Mouse (Mus musculus) liver, embryonic 11.5 days (tissue): ENCODE results near the gene Olfr826. TPM values are rescaled to one million over a fixed set of nuclear protein-coding genes. Genes with fewer than 3 reads are reported as not detected.

ENCODE experiments used
- ATAC-seq: fragments of 200-750 bp; cut with Nextera tagmentation; replicated peaks from 2 replicates; pipeline ENCODE4 v1.8.0; 2017; ENCODE audit warnings: moderate number of reproducible peaks, mild to moderate bottlenecking, moderate TSS enrichment, moderate library complexity; ENCODE audit not compliant: low FRiP score
- DNase-seq: peaks from one replicate; pipeline ENCODE4 v3.0.0-alpha.2; 2017; ENCODE audit warnings: low spot score
- H3K27ac ChIP-seq: fragments of 300-500 bp; sonication (generic); 2 replicates; pipeline ENCODE4 v1.5.1; 2014; ENCODE audit warnings: mild to moderate bottlenecking, low read depth, low read length, control low read depth
- H3K27me3 ChIP-seq: fragments of 300-500 bp; sonication (generic); replicated peaks from 2 replicates; pipeline ENCODE4 v1.6.1; 2014; ENCODE audit warnings: low read length, mixed read lengths; ENCODE audit not compliant: control insufficient read depth, insufficient read depth
- H3K36me3 ChIP-seq: fragments of 300-500 bp; sonication (generic); 2 replicates; pipeline ENCODE4 v1.6.1; 2014; ENCODE audit warnings: mild to moderate bottlenecking, low read length, moderate library complexity, mixed read lengths; ENCODE audit not compliant: control insufficient read depth, insufficient read depth
- H3K4me1 ChIP-seq: fragments of 300-500 bp; sonication (generic); replicated peaks from 2 replicates; pipeline ENCODE4 v1.6.1; 2014; ENCODE audit warnings: low read length, mixed read lengths; ENCODE audit not compliant: control insufficient read depth, insufficient read depth
- H3K4me2 ChIP-seq: fragments of 300-500 bp; sonication (generic); 2 replicates; pipeline ENCODE4 v1.6.1; 2014; ENCODE audit warnings: mild to moderate bottlenecking, control low read depth, moderate library complexity
- H3K4me3 ChIP-seq: fragments of 300-500 bp; sonication (generic); 2 replicates; pipeline ENCODE4 v1.5.1; 2014; ENCODE audit warnings: low read depth, low read length, control low read depth
- H3K9ac ChIP-seq: fragments of 300-500 bp; sonication (generic); 2 replicates; pipeline ENCODE4 v1.6.1; 2014; ENCODE audit warnings: low read depth, low read length, control low read depth
- H3K9me3 ChIP-seq: fragments of 300-500 bp; sonication (generic); 2 replicates; pipeline ENCODE4 v1.6.1; 2016; ENCODE audit warnings: low read length, inconsistent platforms, mixed read lengths; ENCODE audit not compliant: control insufficient read depth
- WGBS: fragments of 180-500 bp; shearing (Covaris S2); extraction: QIAGEN DNeasy Blood & Tissue Kit; methylation state at CpG from one replicate; pipeline ENCODE4 v1.1.7; 2014; 5-methylcytosine and 5-hydroxymethylcytosine counted together
- polyA plus RNA-seq: library from polyadenylated mRNA; unstranded; fragments of >200 nt; fragmentation: Nextera tagmentation; extraction: Ambion mirVana; gene quantifications from 2 replicates; pipeline ENCODE4 v1.2.1, GENCODE M21; 2014

Gene Olfr826
- polyA plus RNA-seq: not detected in 2 replicates

DNA sequence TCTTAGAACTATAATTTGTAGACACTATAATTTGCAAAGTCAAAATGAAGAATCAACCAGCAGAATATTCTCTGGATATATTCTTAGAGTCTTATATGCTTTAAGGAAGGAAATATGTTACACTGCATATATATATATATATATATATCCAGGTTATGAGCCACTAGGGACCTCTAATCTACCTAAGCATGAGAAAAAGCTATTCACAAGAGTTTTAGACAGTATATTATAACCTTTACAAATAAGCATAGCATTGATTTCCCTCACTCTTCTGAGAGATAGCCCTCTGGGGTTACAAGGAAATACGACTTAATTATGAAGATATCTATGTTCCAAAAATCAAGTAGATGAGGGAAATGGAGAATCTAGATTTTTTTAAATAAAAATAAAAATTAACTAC lies at the start of gene Olfr826:
Gene Olfr826 (minus strand): TSS at position 101 of the 400 bp plus-strand sequence.
- Histone ChIP-seq H3K9ac (no peak within 1 kb of the TSS), H3K4me3 (no peak within 1 kb of the TSS), H3K4me1 (no peaks in the 10 kb centered on the region), H3K27me3 (no peaks in the 10 kb centered on the region), H3K9me3 (no peaks in the 10 kb centered on the region), H3K36me3 (no peaks in the 10 kb centered on the region), H3K4me2 (no peak within 1 kb of the TSS), H3K27ac (no peak within 1 kb of the TSS)
- WGBS: 68% methylated on average over 1 of the region's 1 CpGs
- no peak for DNase-seq
- no peak for ATAC-seq

DNA sequence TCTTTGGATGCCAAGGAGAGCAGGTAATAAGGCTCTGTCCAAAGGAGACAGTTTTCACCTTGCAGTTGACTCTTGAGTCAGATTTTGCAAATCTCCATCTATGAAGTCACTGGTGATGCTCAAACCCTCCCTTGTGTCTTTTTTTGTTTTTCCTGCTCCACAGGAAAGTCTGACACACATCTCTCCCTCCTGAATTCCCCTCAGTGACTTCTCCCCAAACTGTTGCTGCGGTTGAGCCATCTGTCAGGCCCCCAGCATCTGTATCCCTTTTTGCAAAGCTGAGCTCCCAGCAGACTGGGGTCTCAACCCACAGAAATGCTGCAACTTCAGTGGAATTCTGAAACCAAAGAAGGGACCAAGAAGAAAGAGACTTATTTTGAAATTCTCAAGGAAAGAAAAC lies 48.1 kb upstream of the Olfr826 start:
- H3K4me1 ChIP-seq: no peaks in the 10 kb centered on the region
- no peaks in the 10 kb centered on the region for H3K9me3 ChIP-seq
- no peaks in the 10 kb centered on the region for H3K36me3 ChIP-seq
- no peaks in the 10 kb centered on the region for H3K27me3 ChIP-seq
- H3K4me2 ChIP-seq: no peak overlapping the region
- DNase-seq (no peak), ATAC-seq (no peak)
- H3K27ac ChIP-seq: no peak overlapping the region
- H3K9ac ChIP-seq: no peak overlapping the region
- H3K4me3 ChIP-seq: no peak overlapping the region
- WGBS: 75% methylated on average over 1 of the region's 1 CpGs

DNA sequence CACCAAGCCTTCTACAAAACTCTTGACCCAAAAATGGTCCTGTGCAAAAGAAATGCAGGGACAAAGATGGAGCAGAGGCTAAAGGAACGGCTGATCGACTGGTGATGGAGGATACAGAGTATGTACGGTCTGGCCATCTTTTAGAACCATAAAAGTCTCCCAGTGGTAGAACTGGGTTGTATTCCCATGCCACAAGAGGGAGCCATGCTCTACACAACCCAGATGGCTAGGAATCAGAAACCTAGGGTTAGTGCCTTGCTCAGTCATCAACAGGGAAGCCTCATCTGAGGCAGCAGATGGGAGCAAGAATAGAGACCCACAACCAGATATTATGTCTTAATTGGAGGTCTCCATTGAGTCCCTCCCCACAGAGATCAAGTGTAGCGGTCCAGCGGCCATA lies 45.6 kb upstream of the Olfr826 start:
- no peak overlapping the region for H3K4me3 ChIP-seq

DNA sequence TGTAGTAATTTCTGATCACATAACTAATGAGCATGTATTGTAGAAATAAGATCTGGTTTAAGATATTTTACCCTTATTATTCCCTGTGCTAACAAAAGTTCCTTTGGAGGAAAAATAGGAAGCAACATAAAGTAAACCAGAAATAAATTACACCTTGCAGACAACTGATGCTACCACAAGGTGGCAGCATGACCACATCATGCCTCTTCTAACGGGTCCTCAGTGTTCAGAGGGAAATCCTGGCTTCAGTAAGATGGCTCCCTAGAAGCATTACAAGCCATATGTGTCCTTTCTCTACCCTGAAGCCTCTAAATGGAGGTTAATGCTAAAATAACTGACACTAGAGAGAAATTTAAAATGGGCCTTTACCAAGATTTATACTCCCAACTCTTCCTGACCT lies 44.3 kb upstream of the Olfr826 start:
- Histone ChIP-seq H3K27ac (no peak overlapping the region), H3K9ac (no peak overlapping the region), H3K36me3 (no peaks in the 10 kb centered on the region), H3K4me2 (no peak overlapping the region), H3K9me3 (no peaks in the 10 kb centered on the region), H3K4me3 (no peak overlapping the region), H3K4me1 (no peaks in the 10 kb centered on the region), H3K27me3 (no peaks in the 10 kb centered on the region)
- no peak for DNase-seq
- peak; percentile 63 for ATAC-seq
- 3% methylated on average over 1 of the region's 1 CpGs for WGBS

More for the DNA sequence above, 45.6 kb upstream of the Olfr826 start:
- Histone ChIP-seq H3K4me1 (no peaks in the 10 kb centered on the region), H3K27me3 (no peaks in the 10 kb centered on the region), H3K9me3 (no peaks in the 10 kb centered on the region), H3K27ac (no peak overlapping the region), H3K4me2 (no peak overlapping the region), H3K9ac (no peak overlapping the region), H3K36me3 (no peaks in the 10 kb centered on the region)
- DNase-seq (no peak), ATAC-seq (no peak)
- 81% methylated on average over 5 of the region's 5 CpGs for WGBS

DNA sequence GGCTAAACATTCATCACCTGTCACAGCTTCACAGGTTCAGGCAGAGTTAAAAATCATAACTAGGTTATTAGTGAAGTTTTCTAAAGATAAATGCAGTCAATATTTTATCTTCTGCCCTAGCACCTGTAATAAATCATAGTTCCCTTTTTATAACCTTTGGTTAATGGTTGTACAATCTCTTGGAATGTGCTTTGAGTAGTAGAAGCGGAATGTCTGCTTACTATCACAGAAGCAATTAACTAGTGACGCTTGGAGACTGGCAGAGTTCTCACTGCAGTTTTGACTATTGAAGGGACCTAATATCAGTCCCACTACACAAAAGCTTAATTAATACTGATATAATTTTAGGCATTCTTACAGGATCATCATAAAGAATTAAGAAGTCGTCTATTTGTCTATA lies 41.0 kb upstream of the Olfr826 start:
- no peaks in the 10 kb centered on the region for H3K36me3 ChIP-seq
- no peak overlapping the region for H3K4me2 ChIP-seq
- H3K9me3 ChIP-seq: no peaks in the 10 kb centered on the region
- no peak overlapping the region for H3K4me3 ChIP-seq
- WGBS: 70% methylated on average over 3 of the region's 3 CpGs
- DNase-seq: no peak
- H3K9ac ChIP-seq: no peak overlapping the region
- H3K27me3 ChIP-seq: no peaks in the 10 kb centered on the region
- H3K27ac ChIP-seq: no peak overlapping the region
- no peak for ATAC-seq
- H3K4me1 ChIP-seq: no peaks in the 10 kb centered on the region

DNA sequence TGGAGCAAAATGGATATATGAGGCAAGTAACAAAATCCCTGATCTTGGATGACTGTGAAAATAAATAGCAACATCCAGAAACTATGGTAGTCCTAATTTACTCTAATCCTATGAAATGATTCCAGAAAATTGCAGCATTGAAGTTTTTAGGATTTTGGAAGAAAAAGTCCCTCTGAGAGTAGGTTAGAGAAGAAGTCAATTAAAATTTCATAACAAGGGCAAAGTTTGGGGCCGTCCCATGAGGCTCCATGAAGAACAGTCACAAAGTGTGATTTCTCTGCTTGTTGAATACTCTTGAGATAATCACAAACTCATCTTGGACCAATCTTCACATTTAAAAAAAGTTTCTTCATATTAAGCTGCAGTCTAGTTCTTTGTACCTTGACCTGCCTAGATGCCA lies 30.3 kb upstream of the Olfr826 start, which contains the start of gene Olfr827:
Gene Olfr827 (minus strand): TSS at position 101 of the 400 bp plus-strand sequence.
- ATAC-seq (no peak), DNase-seq (no peak)
- H3K27me3 ChIP-seq: no peaks in the 10 kb centered on the region
- no peaks in the 10 kb centered on the region for H3K36me3 ChIP-seq
- no peak within 1 kb of the TSS for H3K9ac ChIP-seq
- H3K4me2 ChIP-seq: no peak within 1 kb of the TSS
- no peak within 1 kb of the TSS for H3K4me3 ChIP-seq
- H3K9me3 ChIP-seq: no peaks in the 10 kb centered on the region
- no peaks in the 10 kb centered on the region for H3K4me1 ChIP-seq
- no peak within 1 kb of the TSS for H3K27ac ChIP-seq
- 86% methylated on average over 1 of the region's 1 CpGs for WGBS

DNA sequence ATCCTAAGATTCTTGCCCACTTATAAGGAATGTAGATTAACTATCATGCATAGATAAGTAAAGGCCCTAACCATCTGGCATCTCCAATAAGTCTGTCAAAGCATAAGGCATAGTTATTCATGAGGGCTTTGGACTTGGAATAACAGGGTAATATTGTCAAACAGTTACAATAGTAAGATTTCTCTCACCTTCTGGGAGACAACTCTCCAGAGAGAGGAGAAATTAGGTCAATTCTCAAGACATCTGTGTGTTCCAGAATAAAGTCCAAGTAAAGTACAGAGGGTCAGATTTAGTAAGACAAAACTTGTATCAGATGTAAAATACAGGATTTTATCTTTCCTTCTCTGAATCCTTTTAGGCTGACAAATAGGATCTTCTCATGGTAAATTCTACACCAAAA lies 17.3 kb downstream of the Olfr826 start, which contains the start of gene Olfr825:
Gene Olfr825 (minus strand): TSS at position 101 of the 400 bp plus-strand sequence.
- DNase-seq (no peak), ATAC-seq (no peak)
- Histone ChIP-seq H3K4me2 (no peak within 1 kb of the TSS), H3K9me3 (no peaks in the 10 kb centered on the region), H3K9ac (no peak within 1 kb of the TSS), H3K27ac (no peak within 1 kb of the TSS), H3K27me3 (no peaks in the 10 kb centered on the region), H3K4me3 (no peak within 1 kb of the TSS), H3K36me3 (no peaks in the 10 kb centered on the region), H3K4me1 (no peaks in the 10 kb centered on the region)

DNA sequence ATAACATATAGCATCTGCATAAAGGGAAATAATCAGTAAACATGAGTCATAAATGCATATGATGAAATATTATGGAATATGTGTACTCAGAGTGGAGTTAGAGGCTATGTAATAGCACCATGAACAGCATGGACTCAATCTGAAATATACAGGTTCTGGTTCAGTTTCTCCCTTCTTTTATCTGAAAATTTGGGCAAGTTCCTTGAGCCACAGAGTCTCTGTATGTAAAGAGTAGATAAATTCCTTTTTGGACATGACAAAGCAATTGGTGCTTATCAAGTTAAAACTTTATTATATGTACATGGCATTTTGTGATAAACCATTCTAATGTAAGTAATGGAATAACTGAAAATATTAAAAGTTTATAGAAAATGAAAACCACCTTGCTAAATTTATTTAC lies 18.8 kb downstream of the Olfr826 start:
- Histone ChIP-seq H3K4me2 (no peak overlapping the region), H3K4me1 (no peaks in the 10 kb centered on the region), H3K36me3 (no peaks in the 10 kb centered on the region), H3K9me3 (no peaks in the 10 kb centered on the region), H3K27ac (no peak overlapping the region), H3K4me3 (no peak overlapping the region), H3K9ac (no peak overlapping the region), H3K27me3 (no peaks in the 10 kb centered on the region)
- ATAC-seq (no peak; the same call in 1 of the 2 replicates), DNase-seq (no peak)

DNA sequence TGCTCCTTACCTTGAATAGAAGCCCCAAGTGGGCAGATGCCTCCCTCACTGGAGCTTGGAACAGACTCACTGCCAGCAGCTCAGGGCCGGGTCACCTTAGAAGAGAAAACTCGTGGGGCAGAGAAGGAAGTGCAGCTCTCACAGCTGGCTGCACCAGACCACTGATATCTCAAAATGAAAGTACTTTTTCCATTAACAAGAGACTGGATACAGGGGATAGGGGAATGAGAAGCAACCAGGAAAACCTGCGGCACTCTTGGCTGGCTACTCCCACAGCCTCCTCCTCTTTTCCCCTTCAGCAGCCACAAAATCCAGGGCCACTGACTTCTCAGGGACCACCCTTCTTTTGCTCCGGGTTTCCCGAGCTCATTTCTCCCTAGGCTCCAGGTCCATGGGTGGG lies 39.9 kb downstream of the Olfr826 start:
- Histone ChIP-seq H3K4me1 (no peaks in the 10 kb centered on the region), H3K36me3 (no peaks in the 10 kb centered on the region), H3K4me2 (no peak overlapping the region), H3K9ac (no peak overlapping the region), H3K4me3 (no peak overlapping the region), H3K9me3 (no peaks in the 10 kb centered on the region), H3K27me3 (no peaks in the 10 kb centered on the region), H3K27ac (no peak overlapping the region)
- 75% methylated on average over 5 of the region's 5 CpGs for WGBS
- DNase-seq: no peak
- ATAC-seq: no peak
